Mouse (Mus musculus) frontal cortex, postnatal 14 days (tissue): ENCODE measurements at regions not wholly inside any gene's neighbourhood (a gene's known extent, or its start where the extent isn't known, plus 50 kb on each side); places are given as distances from the start of the nearest gene placed in this dataset.

Source experiments
- DNase-seq, 2 experiments: peaks; one replicate each; pipeline ENCODE4 v3.0.0; 2022; ENCODE audit warnings: low spot score in 2 of 2

- DNase-seq, result no peak
Measured at GRCm38 (mm10) chr5:106789136-106789535, 92.0 kb upstream of the Zfp644 start.

DNA sequence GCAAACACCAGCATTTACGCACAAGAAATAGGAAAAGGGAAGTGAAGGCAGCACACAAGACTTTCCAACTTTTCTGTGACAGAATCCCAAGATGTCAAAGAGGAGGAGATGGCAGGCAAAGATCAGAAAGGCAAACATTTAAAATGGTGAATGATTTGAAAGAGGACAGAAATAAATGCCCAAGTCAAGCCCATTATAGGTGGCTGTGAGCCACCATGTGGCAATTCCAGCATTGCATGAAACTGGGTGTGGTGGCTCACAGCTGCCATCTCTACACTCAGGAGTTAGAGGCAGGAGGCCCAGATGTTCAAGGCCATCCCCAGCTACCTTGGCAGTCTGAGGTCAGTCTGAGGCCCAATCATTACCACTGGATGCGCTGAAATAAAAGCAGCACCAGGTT lies 88.0 kb upstream of the Zfp644 start:
- DNase-seq, result no peak

DNA sequence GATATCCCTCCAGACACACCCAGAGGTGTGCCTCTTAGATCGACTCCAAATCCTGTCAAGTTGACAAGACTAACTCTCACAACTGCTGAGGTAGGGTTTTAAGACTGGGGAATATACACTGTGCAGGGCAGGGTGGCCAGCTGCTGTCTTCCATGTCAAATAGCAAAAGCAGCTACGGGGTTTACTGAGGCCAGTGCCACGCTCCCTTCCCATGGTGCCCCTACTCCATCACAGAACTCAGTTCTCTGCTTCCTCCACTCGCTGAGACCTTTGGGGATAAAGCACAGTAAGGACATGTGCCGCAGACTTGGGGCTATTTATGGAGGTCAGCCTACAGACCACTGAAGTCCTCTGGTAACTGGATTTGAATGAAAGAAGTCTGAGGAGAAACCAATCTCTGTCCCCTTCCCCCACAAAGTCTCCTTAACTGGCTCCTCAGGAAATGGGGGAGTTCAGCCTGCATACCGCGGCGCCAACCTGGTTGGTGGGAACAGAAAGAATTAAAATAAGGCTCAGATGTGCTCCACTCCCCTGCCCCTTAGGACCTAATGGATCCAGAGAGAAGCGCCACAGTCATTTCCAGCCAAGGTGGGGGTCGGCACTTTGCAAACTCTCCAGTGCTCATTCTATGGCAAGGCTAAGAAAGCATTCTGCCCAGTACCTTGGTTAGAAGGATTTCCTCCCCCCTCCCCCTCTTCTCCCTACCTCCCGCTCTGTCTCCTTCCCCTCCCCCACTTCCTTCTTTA lies 87.0 kb upstream of the Zfp644 start:
- DNase-seq, result no peak

DNA sequence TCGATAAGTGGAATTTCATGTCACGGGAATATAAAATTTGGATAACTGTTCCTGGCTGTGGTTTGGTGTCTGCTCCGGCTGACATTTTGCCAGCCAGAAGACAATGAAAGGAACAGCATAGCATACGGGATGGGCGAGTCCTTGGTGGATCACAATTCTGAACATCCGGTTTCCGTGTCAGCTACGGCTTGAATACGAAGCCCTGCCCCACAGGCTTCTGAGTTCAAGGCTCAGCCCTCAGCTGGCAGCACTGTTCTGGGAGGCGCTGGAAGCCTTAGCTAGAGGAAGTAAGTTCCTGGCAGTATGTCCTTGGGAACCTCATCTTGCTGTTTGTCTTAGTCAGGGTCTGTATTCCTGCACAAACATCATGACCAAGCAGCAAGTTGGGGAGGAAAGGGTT lies 83.7 kb upstream of the Zfp644 start:
- DNase-seq, result no peak

DNA sequence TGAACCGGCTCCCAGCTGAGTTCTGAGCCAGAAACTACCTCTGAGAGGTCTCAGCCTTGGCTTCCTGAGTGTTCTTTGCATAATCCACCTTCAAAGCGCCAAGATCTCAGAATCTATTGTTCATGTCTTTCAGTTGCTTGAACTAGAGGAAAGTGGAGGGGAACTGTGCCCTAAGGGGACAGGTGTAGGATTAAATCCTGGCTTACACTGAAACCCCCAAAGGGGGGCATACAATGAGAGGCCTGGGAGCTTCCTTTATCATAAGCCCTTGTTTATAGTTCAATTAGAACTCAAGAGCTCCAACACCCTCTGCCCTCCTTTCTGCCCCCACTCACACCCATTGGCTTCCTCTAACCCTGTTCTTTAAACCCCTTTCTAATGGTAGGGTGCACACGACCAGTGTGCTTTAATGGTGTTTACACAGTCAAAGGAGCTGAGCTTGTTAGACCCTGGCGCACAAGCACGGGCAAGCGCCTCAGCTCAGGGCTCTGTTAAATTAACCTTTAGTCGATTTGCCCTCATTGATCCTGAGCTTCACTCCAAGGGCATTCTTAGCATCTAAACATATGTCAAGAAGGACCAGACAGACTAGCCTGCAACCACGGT lies 81.2 kb upstream of the Zfp644 start:
- DNase-seq, result no peak

- no peak for DNase-seq
Measured at GRCm38 (mm10) chr5:106775010-106775693, 78.1 kb upstream of the Zfp644 start.

DNA sequence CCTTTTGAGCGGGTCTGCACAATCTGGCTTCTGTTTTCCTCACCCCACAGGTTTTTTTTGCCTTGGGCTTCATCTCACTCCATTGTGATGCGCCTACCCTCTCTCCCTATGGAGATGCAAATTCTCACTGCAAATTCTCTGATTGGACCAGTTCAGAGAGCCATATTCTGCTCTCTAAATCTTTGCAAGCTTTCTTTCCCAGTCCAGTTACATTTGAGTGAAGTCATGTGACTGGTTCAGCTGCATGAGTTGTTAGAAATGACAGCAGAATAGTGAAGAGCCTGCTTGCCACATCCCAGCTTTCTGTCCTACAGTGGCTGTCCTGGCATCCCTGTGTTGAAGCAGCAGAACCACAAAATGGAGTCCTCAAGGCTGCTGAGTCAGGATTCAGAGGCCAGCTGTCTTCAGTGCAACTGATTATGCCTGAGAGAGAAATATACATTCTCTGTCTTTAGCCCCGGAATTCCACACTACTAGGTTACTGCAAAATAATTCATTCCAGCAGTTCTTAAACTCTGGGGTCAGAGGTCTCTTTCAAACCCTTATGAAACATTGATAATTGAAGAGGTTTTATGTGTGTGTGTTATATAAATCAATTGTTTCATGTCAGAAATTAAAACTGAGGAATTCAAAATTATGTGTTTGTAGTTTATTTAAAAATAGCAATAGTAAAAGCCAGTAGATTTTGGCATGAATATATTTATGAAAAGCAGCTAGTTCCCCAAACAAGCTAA lies 76.3 kb upstream of the Zfp644 start:
- DNase-seq, result no peak

DNA sequence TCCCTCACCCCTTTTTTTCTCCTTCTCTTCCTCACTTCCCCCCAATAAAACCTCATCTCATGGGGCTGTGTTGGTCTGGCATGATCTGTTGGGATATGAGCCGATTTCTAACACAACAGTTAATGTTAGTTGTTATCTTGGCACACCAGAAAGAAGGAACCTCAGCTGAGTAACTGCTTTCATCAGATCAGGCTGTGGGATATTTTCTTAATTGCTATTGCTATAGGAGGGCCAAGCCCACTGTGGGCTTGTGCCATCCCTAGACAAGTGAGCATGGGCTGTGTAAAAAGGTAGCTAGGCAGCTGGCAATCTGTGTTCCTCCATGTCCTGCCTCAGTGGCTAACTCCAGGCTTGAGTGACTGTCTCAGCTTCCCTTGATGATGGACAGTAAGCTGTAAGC lies 73.9 kb upstream of the Zfp644 start:
- no peak for DNase-seq

GRCm38 (mm10) chr5:106765335-106765734 lies 68.2 kb upstream of the Zfp644 start:
- no peak for DNase-seq

- no peak for DNase-seq
Measured at GRCm38 (mm10) chr5:106763283-106763682, 66.2 kb upstream of the Zfp644 start.

DNA sequence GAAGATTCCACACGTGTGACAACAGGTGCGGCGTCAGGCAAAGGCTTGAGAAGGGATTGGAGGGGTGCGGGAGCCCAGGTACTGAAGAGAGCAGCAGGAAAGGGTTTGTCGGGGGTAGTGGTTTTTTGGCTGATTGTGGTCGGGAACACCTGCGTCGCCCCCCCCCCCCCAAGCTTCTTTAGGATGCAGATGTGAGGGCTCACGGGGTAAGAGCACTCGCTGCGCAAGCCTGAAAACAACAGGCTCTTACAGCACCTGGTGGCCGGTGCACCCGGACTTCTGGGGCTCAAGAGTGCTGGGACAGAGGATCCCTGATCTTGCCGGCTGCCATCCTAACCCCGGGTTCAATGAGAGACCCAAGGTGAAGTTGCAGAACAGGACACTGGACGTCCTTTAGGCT lies 60.9 kb upstream of the Zfp644 start:
- DNase-seq, result no peak

DNA sequence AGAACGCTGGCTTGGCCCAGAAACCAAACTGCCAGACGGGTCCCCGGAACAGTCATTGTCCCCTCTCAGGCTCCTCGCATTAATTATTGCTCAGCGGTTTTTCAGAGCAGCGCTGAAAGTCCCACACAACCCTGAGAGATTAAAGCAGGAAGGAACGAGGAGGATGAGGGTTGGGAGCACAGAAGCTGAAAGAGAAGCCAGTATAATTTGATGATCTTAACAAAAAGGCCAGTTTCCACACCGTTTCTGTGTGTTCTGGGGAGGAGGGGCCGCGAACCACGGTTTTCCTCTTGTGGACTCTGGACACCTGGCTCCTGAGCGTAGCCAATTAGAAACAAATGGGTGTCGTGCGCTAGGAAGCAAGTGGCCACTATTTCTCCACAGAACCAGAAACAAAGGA lies 60.3 kb upstream of the Zfp644 start:
- no peak for DNase-seq

DNA sequence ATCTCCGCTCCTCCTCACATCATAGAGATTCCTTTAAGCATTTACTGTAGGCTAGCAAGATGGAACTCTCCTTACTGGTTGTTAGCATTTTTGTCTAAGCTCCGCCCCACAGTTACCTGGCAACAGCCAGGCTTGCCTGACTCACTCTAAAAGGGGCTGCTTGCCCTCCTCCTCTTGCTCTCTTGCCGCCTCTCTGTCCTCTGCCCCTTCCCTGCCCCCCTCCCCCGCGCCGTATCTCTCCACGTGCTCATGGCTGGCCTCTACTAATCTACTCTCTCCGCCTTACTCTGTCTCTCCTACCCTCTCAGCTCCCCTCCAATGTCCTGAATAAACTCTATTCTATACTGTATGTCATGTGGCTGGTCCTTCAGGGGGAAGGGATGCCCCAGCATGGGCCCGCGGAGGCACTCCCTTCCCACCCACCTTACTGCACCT lies 59.9 kb upstream of the Zfp644 start:
- peak in 1 of 2 experiments; percentile 16 for DNase-seq

DNA sequence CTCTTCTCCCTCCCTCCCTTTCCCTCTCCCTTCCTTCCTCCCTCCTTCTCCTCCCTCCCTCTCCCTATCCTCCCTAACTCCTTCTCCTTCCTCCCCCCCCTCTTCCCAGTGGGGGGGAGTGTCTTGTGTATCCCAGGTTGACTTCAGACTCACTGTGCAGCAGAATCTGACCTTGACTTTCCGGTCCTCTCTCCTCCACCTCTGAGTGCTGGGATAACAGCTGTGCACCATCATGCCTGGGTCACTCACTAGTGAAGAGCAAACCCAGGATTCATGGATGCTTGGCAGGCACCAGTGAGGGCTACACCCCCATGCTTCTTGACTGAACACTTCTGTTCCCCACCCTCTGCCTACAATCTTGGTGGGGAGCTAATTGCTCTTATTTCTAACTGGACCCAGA lies 56.2 kb upstream of the Zfp644 start:
- DNase-seq, result no peak

GRCm38 (mm10) chr5:106750168-106750567 lies 53.1 kb upstream of the Zfp644 start:
- DNase-seq, result no peak

DNA sequence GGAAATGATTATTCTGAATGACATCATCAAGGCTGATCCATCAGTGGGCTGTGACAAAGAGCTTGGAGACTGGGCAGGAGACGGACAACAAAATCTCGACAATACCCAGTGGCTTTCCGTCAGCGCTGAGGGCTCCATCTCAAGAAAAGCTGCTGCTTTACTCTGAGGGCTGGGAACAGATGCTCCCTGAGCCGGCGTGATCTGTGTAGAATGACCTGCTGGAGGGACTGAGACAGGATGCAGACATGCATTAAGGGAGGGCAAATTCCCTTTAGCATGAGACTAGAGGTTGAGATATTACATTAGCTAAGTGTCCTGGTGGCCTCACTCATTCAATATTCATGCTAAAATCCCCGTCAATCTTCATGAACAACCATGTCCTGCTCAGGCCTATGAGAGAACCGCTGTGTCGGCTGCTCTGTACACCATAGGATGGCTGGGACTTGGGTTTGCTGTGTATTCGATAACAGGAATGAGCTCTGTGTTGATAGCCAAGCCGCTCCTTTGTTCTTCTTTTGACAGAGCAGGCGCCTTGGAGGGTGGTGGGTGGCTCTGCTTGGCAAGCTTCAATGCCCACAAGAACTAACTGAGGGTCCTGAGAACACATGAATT lies 51.5 kb upstream of the Zfp644 start:
- no peak for DNase-seq
